ENCODE assay signal across 28 mouse cellular contexts in genomic region chr1:113852481-113852880, GRCm38 (mm10).
A peak's percentile ranks its signal among the peaks of the same experiment; 100 is the strongest.
DNase-seq lines count a peak whose midpoint lies in the region; ATAC-seq lines count a peak whose summit lies in the region.
"Had no signal": no experiment of that assay in that cellular context is flagged by ENCODE, and none has a peak within 500 bp of the region (broad histone marks: within the 10 kb centered on the region; RNA-seq: fewer than 3 reads in every experiment).

No protein-coding gene starts in this region.

- no peak overlapping the region for H3K27ac ChIP-seq in midbrain, embryonic 10.5 days (replicated peaks)
- no peak overlapping the region for H3K27ac ChIP-seq in midbrain, embryonic 13.5 days
- no peak overlapping the region for H3K27ac ChIP-seq in midbrain, embryonic 12.5 days (replicated peaks)
- H3K27ac ChIP-seq in midbrain, embryonic 14.5 days (replicated peaks; ENCODE audit: low read depth, low read length), result no peak overlapping the region
- no peak overlapping the region for H3K27ac ChIP-seq in midbrain, embryonic 15.5 days
- H3K27ac ChIP-seq: embryonic facial prominence, embryonic 13.5 days; embryonic facial prominence, embryonic 15.5 days; forebrain, embryonic 10.5 days; forebrain, embryonic 12.5 days had no signal

- peaks cover 3% of the 10 kb centered on the region for H3K4me1 ChIP-seq in midbrain, embryonic 10.5 days
- H3K4me1 ChIP-seq in midbrain, embryonic 13.5 days (replicated peaks), result no peaks in the 10 kb centered on the region
- H3K4me1 ChIP-seq in midbrain, embryonic 12.5 days, result no peaks in the 10 kb centered on the region
- H3K4me1 ChIP-seq in midbrain, embryonic 14.5 days (ENCODE audit: control insufficient read depth, insufficient read depth, low read length), result no peaks in the 10 kb centered on the region
- H3K4me1 ChIP-seq in midbrain, embryonic 15.5 days, result no peaks in the 10 kb centered on the region
- H3K4me1 ChIP-seq: embryonic facial prominence, embryonic 13.5 days; embryonic facial prominence, embryonic 15.5 days; forebrain, embryonic 10.5 days; forebrain, embryonic 12.5 days had no signal

- no peak overlapping the region for H3K9ac ChIP-seq in midbrain, embryonic 13.5 days (replicated peaks)
- no peak overlapping the region for H3K9ac ChIP-seq in midbrain, embryonic 12.5 days (replicated peaks)
- H3K9ac ChIP-seq in midbrain, embryonic 14.5 days (replicated peaks; ENCODE audit: low read length), result no peak overlapping the region
- H3K9ac ChIP-seq in midbrain, embryonic 15.5 days, result no peak overlapping the region
- H3K9ac ChIP-seq: embryonic facial prominence, embryonic 13.5 days; embryonic facial prominence, embryonic 15.5 days; forebrain, embryonic 12.5 days had no signal

- H3K4me3 ChIP-seq in midbrain, embryonic 10.5 days, result no peak overlapping the region
- no peak overlapping the region for H3K4me3 ChIP-seq in midbrain, embryonic 13.5 days (replicated peaks)
- H3K4me3 ChIP-seq in midbrain, embryonic 12.5 days, result no peak overlapping the region
- no peak overlapping the region for H3K4me3 ChIP-seq in midbrain, embryonic 14.5 days (replicated peaks; ENCODE audit: low read depth, low read length)
- H3K4me3 ChIP-seq in midbrain, embryonic 15.5 days, result no peak overlapping the region
- H3K4me3 ChIP-seq: embryonic facial prominence, embryonic 13.5 days; embryonic facial prominence, embryonic 15.5 days; erythroblast, embryonic 14.5 days; forebrain, embryonic 10.5 days; forebrain, embryonic 12.5 days had no signal

- DNase-seq in cerebellum, postnatal 14 days, result no peak
- DNase-seq in midbrain, embryonic 10.5 days (ENCODE audit: low spot score), result peak; percentile 10
- DNase-seq in midbrain, embryonic 14.5 days, result no peak
- DNase-seq in lung, postnatal 10 days, result no peak
- DNase-seq: adrenal gland, adult 2 months; adrenal gland, postnatal 10 days; adrenal gland, postnatal 25 days; B cell, adult 2 months; cerebellum, adult 11-12 months; cerebellum, adult 2 months; cerebellum, adult 9-10 months; cerebellum, postnatal 10 days; cerebellum, postnatal 36 days; embryo, embryonic 11 days had no signal

- H3K9me3 ChIP-seq in midbrain, embryonic 10.5 days (replicated peaks), result no peaks in the 10 kb centered on the region
- no peaks in the 10 kb centered on the region for H3K9me3 ChIP-seq in midbrain, embryonic 13.5 days
- no peaks in the 10 kb centered on the region for H3K9me3 ChIP-seq in midbrain, embryonic 12.5 days
- no peaks in the 10 kb centered on the region for H3K9me3 ChIP-seq in midbrain, embryonic 14.5 days (ENCODE audit: control insufficient read depth, low read length)
- no peaks in the 10 kb centered on the region for H3K9me3 ChIP-seq in midbrain, embryonic 15.5 days
- H3K9me3 ChIP-seq: embryonic facial prominence, embryonic 13.5 days; embryonic facial prominence, embryonic 15.5 days; forebrain, embryonic 10.5 days; forebrain, embryonic 12.5 days had no signal

- H3K4me2 ChIP-seq in midbrain, embryonic 13.5 days (replicated peaks), result no peak overlapping the region
- H3K4me2 ChIP-seq in midbrain, embryonic 12.5 days (replicated peaks), result no peak overlapping the region
- no peak overlapping the region for H3K4me2 ChIP-seq in midbrain, embryonic 14.5 days (ENCODE audit: low read length)
- H3K4me2 ChIP-seq in midbrain, embryonic 15.5 days, result no peak overlapping the region
- H3K4me2 ChIP-seq: embryonic facial prominence, embryonic 13.5 days; embryonic facial prominence, embryonic 15.5 days; forebrain, embryonic 12.5 days had no signal

- 0 out of 2 replicates have a peak, but pooled peaks have one; percentile 26 for ATAC-seq in cerebellum, adult (ENCODE audit: insufficient number of reproducible peaks, low FRiP score, low TSS enrichment)
- no peak for ATAC-seq in midbrain, embryonic 13.5 days
- 0 out of 2 replicates have a peak, but pooled peaks have one; percentile 38 for ATAC-seq in midbrain, embryonic 12.5 days (ENCODE audit: low FRiP score, low read depth)
- ATAC-seq in midbrain, embryonic 14.5 days (ENCODE audit: low FRiP score, low TSS enrichment), result no peak
- ATAC-seq in midbrain, embryonic 15.5 days (replicated peaks), result peak; percentile 58
- ATAC-seq: CD4-positive, CD25-positive, alpha-beta regulatory T cell, adult 4 months; forebrain, embryonic 14.5 days; forebrain, embryonic 16.5 days had no signal

- H3K27me3 ChIP-seq in midbrain, embryonic 10.5 days (ENCODE audit: low read depth, poor library complexity, severe bottlenecking), result no peaks in the 10 kb centered on the region
- no peaks in the 10 kb centered on the region for H3K27me3 ChIP-seq in midbrain, embryonic 13.5 days
- no peaks in the 10 kb centered on the region for H3K27me3 ChIP-seq in midbrain, embryonic 12.5 days
- H3K27me3 ChIP-seq in midbrain, embryonic 14.5 days (ENCODE audit: control insufficient read depth, insufficient read depth, low read length), result no peaks in the 10 kb centered on the region
- H3K27me3 ChIP-seq in midbrain, embryonic 15.5 days (replicated peaks), result no peaks in the 10 kb centered on the region
- H3K27me3 ChIP-seq: CH12.LX; embryonic facial prominence, embryonic 13.5 days; embryonic facial prominence, embryonic 15.5 days; forebrain, embryonic 12.5 days had no signal

- no peaks in the 10 kb centered on the region for H3K36me3 ChIP-seq in midbrain, embryonic 10.5 days
- H3K36me3 ChIP-seq in midbrain, embryonic 13.5 days, result no peaks in the 10 kb centered on the region
- H3K36me3 ChIP-seq in midbrain, embryonic 12.5 days, result no peaks in the 10 kb centered on the region
- H3K36me3 ChIP-seq in midbrain, embryonic 14.5 days (ENCODE audit: control insufficient read depth, insufficient read depth, low read length), result no peaks in the 10 kb centered on the region
- H3K36me3 ChIP-seq in midbrain, embryonic 15.5 days (replicated peaks), result no peaks in the 10 kb centered on the region
- H3K36me3 ChIP-seq: embryonic facial prominence, embryonic 13.5 days; embryonic facial prominence, embryonic 15.5 days; forebrain, embryonic 10.5 days; forebrain, embryonic 12.5 days; G1E had no signal

Comparison
In these comparisons a context has a peak if more than half of its experiments do, and no peak if none do; other contexts are left out.
1. ATAC-seq: peak in cerebellum, adult (single experiment), midbrain, embryonic 12.5 days (single experiment) and midbrain, embryonic 15.5 days (single experiment); none in midbrain, embryonic 13.5 days (single experiment) and midbrain, embryonic 14.5 days (single experiment).